Mouse (Mus musculus) CH12.LX (cell line): ENCODE results near the gene Fbxo36.

Source experiments
- CTCF ChIP-seq, 2 experiments: IDR thresholded peaks in 1 of 2; conservative IDR thresholded peaks in 1 of 2; 2 replicates each; pipeline ENCODE4 v1.5.1; 2011 to 2012; ENCODE audit warnings: low read depth in 2 of 2, low read length in 2 of 2, improper control_type of control experiment in 1 of 2, inconsistent platforms in 1 of 2, mild to moderate bottlenecking in 1 of 2, moderate library complexity in 1 of 2
- E2F4 ChIP-seq: IDR thresholded peaks from 2 replicates; pipeline ENCODE4 v1.6.1; 2011; ENCODE audit warnings: low read depth, low read length, improper control_type of control experiment; ENCODE audit not compliant: insufficient replicate concordance
- HCFC1 ChIP-seq: IDR thresholded peaks from 2 replicates; pipeline ENCODE4 v1.6.1; 2012; ENCODE audit warnings: low read depth, mild to moderate bottlenecking, inconsistent platforms, low read length, improper control_type of control experiment
- JUN ChIP-seq: IDR thresholded peaks from 2 replicates; pipeline ENCODE4 v1.6.1; 2011; ENCODE audit warnings: low read depth, mild to moderate bottlenecking, low read length, improper control_type of control experiment, moderate library complexity; ENCODE audit not compliant: insufficient read depth
- MAFK ChIP-seq: IDR thresholded peaks from 2 replicates; pipeline ENCODE4 v1.6.1; 2011; ENCODE audit warnings: low read length, improper control_type of control experiment; ENCODE audit not compliant: insufficient replicate concordance
- MAX ChIP-seq: IDR thresholded peaks from 2 replicates; pipeline ENCODE4 v1.6.1; 2011; ENCODE audit warnings: low read length, improper control_type of control experiment
- MEF2A ChIP-seq: IDR thresholded peaks from 2 replicates; pipeline ENCODE4 v1.6.1; 2014; ENCODE audit warnings: low read depth, mild to moderate bottlenecking, inconsistent platforms, low read length, improper control_type of control experiment, borderline replicate concordance
- NELFE ChIP-seq: IDR thresholded peaks from 2 replicates; pipeline ENCODE4 v1.6.1; 2011; ENCODE audit warnings: low read depth, low read length, improper control_type of control experiment
- POLR2A ChIP-seq: IDR thresholded peaks from 2 replicates; pipeline ENCODE4 v1.6.1; 2011; ENCODE audit warnings: low read depth, mild to moderate bottlenecking, improper control_type of control experiment, low read length
- TBP ChIP-seq: conservative IDR thresholded peaks from 2 replicates; pipeline ENCODE4 v1.6.1; 2011; ENCODE audit warnings: low read depth, low read length, improper control_type of control experiment
- ZKSCAN1 ChIP-seq: IDR thresholded peaks from 2 replicates; pipeline ENCODE4 v1.6.1; 2012; ENCODE audit warnings: low read depth, inconsistent platforms, low read length, improper control_type of control experiment, borderline replicate concordance
- ZMIZ1 ChIP-seq: IDR thresholded peaks from 2 replicates; pipeline ENCODE4 v1.6.1; 2012; ENCODE audit warnings: low read depth, mild to moderate bottlenecking, inconsistent platforms, low read length, improper control_type of control experiment
- ZNF384 ChIP-seq: IDR thresholded peaks from 2 replicates; pipeline ENCODE4 v1.6.1; 2012; ENCODE audit warnings: low read depth, low read length, improper control_type of control experiment, inconsistent platforms

DNA sequence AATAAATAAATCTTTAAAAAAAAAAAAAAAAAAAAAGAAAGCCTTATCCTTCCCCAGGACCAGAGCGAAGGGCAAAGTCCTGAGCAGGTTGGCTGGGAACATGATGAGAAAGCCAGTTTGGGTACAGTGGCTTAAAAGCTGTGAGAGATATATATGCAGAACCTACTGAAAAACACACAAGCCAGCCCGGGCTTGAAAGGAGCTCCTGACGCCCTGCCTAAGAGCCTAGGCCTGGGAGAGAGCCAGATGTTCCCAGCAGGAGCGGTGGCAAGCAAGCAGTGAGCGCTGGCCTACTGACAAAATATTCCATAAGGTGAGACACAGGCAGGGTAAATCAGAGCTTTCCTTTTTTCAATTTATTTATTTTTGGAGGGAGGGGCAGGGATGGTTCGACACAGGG is 26.6 kb downstream of the Fbxo36 start:
- TF ChIP-seq ZKSCAN1: no peak
- TF ChIP-seq E2F4: no peak
- TF ChIP-seq CTCF (conservative IDR thresholded peaks at IDR 0.05 in 1 of 2, IDR thresholded peaks at IDR 0.05 in 1 of 2; ENCODE audit: low read depth in 2 of 2, low read length in 2 of 2): no peak
- no peak for TF ChIP-seq MAX
- no peak for TF ChIP-seq MAFK
- TF ChIP-seq HCFC1: no peak
- no peak for TF ChIP-seq NELFE
- no peak for TF ChIP-seq MEF2A
- no peak for TF ChIP-seq POLR2A
- no peak for TF ChIP-seq JUN
- TF ChIP-seq ZNF384: no peak
- no peak for TF ChIP-seq TBP
- TF ChIP-seq ZMIZ1: no peak
